Mouse (Mus musculus) CH12.LX (cell line): ENCODE results near the gene Myh9. TPM values are rescaled to one million over a fixed set of nuclear protein-coding genes. Genes with fewer than 3 reads are reported as not detected.

Source experiments
- DNase-seq: peaks from one replicate; pipeline ENCODE4 v3.0.0-alpha.2; 2013; ENCODE audit errors: extremely low read depth
- H3K27ac ChIP-seq: 2 replicates; pipeline ENCODE4 v1.5.1; 2012; ENCODE audit warnings: low read depth, mild to moderate bottlenecking, control low read depth, moderate library complexity; ENCODE audit not compliant: insufficient read depth
- H3K27me3 ChIP-seq: replicated peaks from 2 replicates; pipeline ENCODE3; 2012; ENCODE audit warnings: inconsistent platforms
- H3K36me3 ChIP-seq, 2 experiments: replicated peaks in 1 of 2; 2 replicates each; pipeline versions ENCODE3 to v1.6.1; 2012; ENCODE audit warnings: inconsistent platforms in 1 of 2, low read length in 1 of 2, mild to moderate bottlenecking in 1 of 2, mixed read lengths in 1 of 2, moderate library complexity in 1 of 2; ENCODE audit not compliant: control insufficient read depth in 1 of 2, insufficient read depth in 1 of 2
- H3K4me1 ChIP-seq, 2 experiments: 2 replicates each; pipeline ENCODE4 v1.6.1; 2012; ENCODE audit warnings: inconsistent platforms in 1 of 2, moderate library complexity in 1 of 2; ENCODE audit not compliant: insufficient read depth in 2 of 2, control insufficient read depth in 1 of 2
- H3K4me2 ChIP-seq: 2 replicates; pipeline ENCODE4 v1.6.1; 2012; ENCODE audit warnings: low read depth, mild to moderate bottlenecking, control low read depth; ENCODE audit not compliant: poor library complexity, insufficient read depth, severe bottlenecking
- H3K4me3 ChIP-seq, 3 experiments: fragments of 150-350 bp in 1 of 3; sonication (generic) in 1 of 3; replicated peaks in 1 of 3; 2 replicates each; pipeline versions ENCODE3 to v1.5.1; 2011 to 2012; ENCODE audit warnings: low read depth in 2 of 3, low read length in 2 of 3, mild to moderate bottlenecking in 2 of 3, moderate library complexity in 2 of 3, control low read depth in 1 of 3, improper control_type of control experiment in 1 of 3, inconsistent platforms in 1 of 3, mixed read lengths in 1 of 3; ENCODE audit not compliant: poor library complexity in 1 of 3
- H3K79me2 ChIP-seq: replicated peaks from 2 replicates; pipeline ENCODE4 v1.6.1; 2012; ENCODE audit warnings: mild to moderate bottlenecking, moderate library complexity; ENCODE audit not compliant: control insufficient read depth, poor library complexity, insufficient read depth, severe bottlenecking; ENCODE audit errors: extremely low read depth
- H3K9ac ChIP-seq: 2 replicates; pipeline ENCODE4 v1.6.1; 2012; ENCODE audit warnings: low read depth, mild to moderate bottlenecking, control low read depth, moderate library complexity; ENCODE audit not compliant: insufficient read depth
- H3K9me3 ChIP-seq: replicated peaks from 2 replicates; pipeline ENCODE3; 2012; ENCODE audit warnings: low read length, inconsistent platforms, mixed read lengths
- BHLHE40 ChIP-seq: IDR thresholded peaks from 2 replicates; pipeline ENCODE4 v1.6.1; 2011; ENCODE audit warnings: mild to moderate bottlenecking, low read depth, low read length, improper control_type of control experiment
- CHD1 ChIP-seq: IDR thresholded peaks from 2 replicates; pipeline ENCODE4 v1.6.1; 2012; ENCODE audit warnings: low read depth, low read length, improper control_type of control experiment, inconsistent platforms
- EP300 ChIP-seq: IDR thresholded peaks from 2 replicates; pipeline ENCODE4 v1.6.1; 2011; ENCODE audit warnings: low read length, improper control_type of control experiment
- ETS1 ChIP-seq: conservative IDR thresholded peaks from 2 replicates; pipeline ENCODE4 v1.6.1; 2012; ENCODE audit warnings: low read depth, mild to moderate bottlenecking, inconsistent platforms, low read length, improper control_type of control experiment, moderate library complexity
- HCFC1 ChIP-seq: IDR thresholded peaks from 2 replicates; pipeline ENCODE4 v1.6.1; 2012; ENCODE audit warnings: low read depth, mild to moderate bottlenecking, inconsistent platforms, low read length, improper control_type of control experiment
- JUND ChIP-seq: conservative IDR thresholded peaks from 2 replicates; pipeline ENCODE4 v1.6.1; 2011; ENCODE audit warnings: low read depth, low read length, improper control_type of control experiment
- KAT2A ChIP-seq: IDR thresholded peaks from 2 replicates; pipeline ENCODE4 v1.6.1; 2012; ENCODE audit warnings: low read length, improper control_type of control experiment, inconsistent platforms; ENCODE audit not compliant: insufficient replicate concordance
- MAX ChIP-seq: IDR thresholded peaks from 2 replicates; pipeline ENCODE4 v1.6.1; 2011; ENCODE audit warnings: low read length, improper control_type of control experiment
- MAZ ChIP-seq: IDR thresholded peaks from 2 replicates; pipeline ENCODE4 v1.6.1; 2012; ENCODE audit warnings: low read depth, mild to moderate bottlenecking, inconsistent platforms, low read length, improper control_type of control experiment, moderate library complexity
- MEF2A ChIP-seq: IDR thresholded peaks from 2 replicates; pipeline ENCODE4 v1.6.1; 2014; ENCODE audit warnings: low read depth, mild to moderate bottlenecking, inconsistent platforms, low read length, improper control_type of control experiment, borderline replicate concordance
- MXI1 ChIP-seq: IDR thresholded peaks from 2 replicates; pipeline ENCODE4 v1.6.1; 2011; ENCODE audit warnings: mild to moderate bottlenecking, low read depth, low read length, improper control_type of control experiment
- MYC ChIP-seq: IDR thresholded peaks from 2 replicates; pipeline ENCODE4 v1.6.1; 2011; ENCODE audit warnings: low read depth, mild to moderate bottlenecking, improper control_type of control experiment, low read length
- NELFE ChIP-seq: IDR thresholded peaks from 2 replicates; pipeline ENCODE4 v1.6.1; 2011; ENCODE audit warnings: low read depth, low read length, improper control_type of control experiment
- PAX5 ChIP-seq: IDR thresholded peaks from 2 replicates; pipeline ENCODE4 v1.6.1; 2012; ENCODE audit warnings: low read length, inconsistent platforms, mixed read lengths
- POLR2AphosphoS2 ChIP-seq: IDR thresholded peaks from 2 replicates; pipeline ENCODE4 v1.6.1; 2011; ENCODE audit warnings: low read depth, low read length, improper control_type of control experiment
- RAD21 ChIP-seq: IDR thresholded peaks from 2 replicates; pipeline ENCODE4 v1.6.1; 2011; ENCODE audit warnings: low read depth, mild to moderate bottlenecking, low read length, improper control_type of control experiment, moderate library complexity
- RCOR1 ChIP-seq: conservative IDR thresholded peaks from 2 replicates; pipeline ENCODE4 v1.6.1; 2012; ENCODE audit warnings: low read depth, mild to moderate bottlenecking, inconsistent platforms, low read length, improper control_type of control experiment
- TBP ChIP-seq: conservative IDR thresholded peaks from 2 replicates; pipeline ENCODE4 v1.6.1; 2011; ENCODE audit warnings: low read depth, low read length, improper control_type of control experiment
- TCF12 ChIP-seq: IDR thresholded peaks from 2 replicates; pipeline ENCODE4 v1.6.1; 2014; ENCODE audit warnings: low read depth, mild to moderate bottlenecking, inconsistent platforms, low read length, improper control_type of control experiment
- UBTF ChIP-seq: IDR thresholded peaks from 2 replicates; pipeline ENCODE4 v1.6.1; 2012; ENCODE audit warnings: low read depth, mild to moderate bottlenecking, inconsistent platforms, low read length, improper control_type of control experiment, moderate library complexity
- ZC3H11A ChIP-seq: IDR thresholded peaks from 2 replicates; pipeline ENCODE4 v1.6.1; 2012; ENCODE audit warnings: low read depth, mild to moderate bottlenecking, inconsistent platforms, low read length, improper control_type of control experiment
- dilution Hi-C: fragments of 300-500 bp; cut with MboI; formaldehyde crosslinking; loops from 2 replicates; pipeline ENCODE4 v1.14.3; 2020; ENCODE audit warnings: low sequenced_read_pairs; ENCODE audit not compliant: extremely low pct_unique_long_range_greater_than_20kb, extremely low pct_ligation_motif_present
- in situ Hi-C: fragments of 300-500 bp; cut with MboI; formaldehyde crosslinking; loops from 3 replicates; pipeline ENCODE4 v1.14.3; 2019; ENCODE audit warnings: low sequenced_read_pairs, low pct_ligation_motif_present, low pct_unique_long_range_greater_than_20kb, mixed read lengths
- polyA plus RNA-seq: library from polyadenylated mRNA; unstranded; fragments of >175 nt; gene quantifications from 2 replicates; pipeline ENCODE4 v1.2.1, GENCODE M21; 2012; ENCODE audit warnings: low read depth; ENCODE audit not compliant: insufficient read length
- total RNA-seq, 2 experiments: library from RNA; depleted of rRNA; stranded (reverse); fragments of 300-350 nt in 1 of 2; fragments of >200 nt in 1 of 2; gene quantifications; 2 replicates each; pipeline ENCODE4 v1.2.3; 2012 to 2014

The Myh9 gene
- total and polyA plus RNA-seq, 3 experiments: 43.8 to 165 (median 146) TPM

DNA sequence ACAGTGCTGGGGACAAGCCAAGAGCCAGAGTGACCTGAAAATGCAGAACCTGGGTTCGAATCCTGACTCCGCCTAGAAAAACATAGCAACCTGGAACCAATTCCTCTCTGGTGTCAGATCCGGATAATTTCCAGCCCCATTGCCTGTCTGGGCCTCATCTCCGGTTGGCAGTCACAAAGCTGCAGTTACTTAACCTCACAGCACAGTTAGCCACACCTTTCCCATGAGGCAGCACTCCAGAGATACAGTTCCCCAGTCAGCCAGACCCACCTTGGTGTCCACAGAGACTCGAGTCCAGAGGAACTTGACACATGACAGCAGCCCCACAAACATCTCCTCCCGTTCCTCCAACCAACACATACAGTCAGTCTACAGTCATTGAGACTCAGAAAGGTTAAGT lies 43.2 kb upstream of the Myh9 start:
- DNase-seq: no peak
- TF ChIP-seq MAX (no peak), JUND (no peak), TBP (no peak), POLR2AphosphoS2 (no peak), NELFE (no peak), ETS1 (no peak), CHD1 (no peak), HCFC1 (no peak), UBTF (no peak), BHLHE40 (no peak), EP300 (no peak), PAX5 (no peak), MAZ (no peak)
- Histone ChIP-seq H3K27me3 (no peaks in the 10 kb centered on the region), H3K79me2 (no peaks in the 10 kb centered on the region), H3K4me1 (peaks cover 5 to 31% of the 10 kb centered on the region in 2 experiments; a peak in 3 of 4 replicates), H3K4me3 (no peak overlapping the region), H3K4me2 (no peak overlapping the region), H3K9me3 (no peaks in the 10 kb centered on the region), H3K36me3 (no peaks in the 10 kb centered on the region), H3K9ac (no peak overlapping the region), H3K27ac (no peak overlapping the region)
- in situ Hi-C loops (no loop called here), dilution Hi-C loops (no loop called here)

- TF ChIP-seq MXI1 (no peak), RCOR1 (no peak), UBTF (no peak), ZC3H11A (no peak), KAT2A (no peak), MEF2A (no peak), CHD1 (no peak), TCF12 (no peak), MYC (no peak), RAD21 (no peak)
- TF ChIP-seq, all 38 proteins: peak for 0
- no peak overlapping the region for H3K27ac ChIP-seq
- peaks cover 5 to 31% of the 10 kb centered on the region in 2 experiments; a peak in 3 of 4 replicates for H3K4me1 ChIP-seq
- no peaks in the 10 kb centered on the region for H3K9me3 ChIP-seq
- DNase-seq: no peak
- no peak overlapping the region for H3K4me2 ChIP-seq
- dilution Hi-C loops: no loop called here
- H3K27me3 ChIP-seq: no peaks in the 10 kb centered on the region
- H3K79me2 ChIP-seq: no peaks in the 10 kb centered on the region
- no peaks in the 10 kb centered on the region for H3K36me3 ChIP-seq
- in situ Hi-C loops: no loop called here
- H3K9ac ChIP-seq: no peak overlapping the region
- no peak overlapping the region for H3K4me3 ChIP-seq
Observed at GRCm38 (mm10) chr15:77883697-77884010, 41.7 kb upstream of the Myh9 start.
